ENCODE assay signal across 8 mouse cellular contexts in genomic region chr3:84344725-84345645, GRCm38 (mm10). TPM values are rescaled to one million over a fixed set of nuclear protein-coding genes. Genes with fewer than 3 reads are reported as not detected.
DNase-seq lines count a peak whose midpoint lies in the region; ATAC-seq and TF ChIP-seq lines count a peak whose summit lies in the region.

No protein-coding gene starts in this region.

- DNase-seq in A20 (ENCODE audit: low read depth, low spot score) = peak; percentile 75
- DNase-seq in embryonic facial prominence, embryonic 14.5 days (ENCODE audit: low spot score) = peak; percentile 94
- peak; percentile 74 to 79 for DNase-seq in heart, adult 9 months (ENCODE audit: low spot score in 2 of 2)
- peak; percentile 85 for DNase-seq in kidney, adult 9 months
- peak; percentile 63 to 83 for DNase-seq in spleen, postnatal 10 days (ENCODE audit: low spot score in 2 of 2)

- no peak overlapping the region for H3K27ac ChIP-seq in bone marrow, adult 2 months (ENCODE audit: control insufficient read depth, insufficient read depth, low read depth, low read length, poor library complexity)
- no peak overlapping the region for H3K27ac ChIP-seq in embryonic facial prominence, embryonic 14.5 days (replicated peaks; ENCODE audit: low read depth, low read length)
- H3K27ac ChIP-seq in limb, embryonic 13.5 days = no peak overlapping the region
- H3K27ac ChIP-seq in midbrain, embryonic 16.5 days (ENCODE audit: low read length) = no peak overlapping the region

- no peaks in the 10 kb centered on the region for H3K9me3 ChIP-seq in embryonic facial prominence, embryonic 14.5 days (ENCODE audit: control insufficient read depth, low read length)
- no peaks in the 10 kb centered on the region for H3K9me3 ChIP-seq in limb, embryonic 13.5 days
- no peaks in the 10 kb centered on the region for H3K9me3 ChIP-seq in midbrain, embryonic 16.5 days (replicated peaks; ENCODE audit: control insufficient read depth, low read length, poor library complexity, severe bottlenecking)

- peaks cover 4% of the 10 kb centered on the region; the same call in 1 of the 2 replicates for H3K4me1 ChIP-seq in bone marrow, adult 2 months (ENCODE audit: control insufficient read depth, insufficient read depth, low read length)
- peaks cover 15% of the 10 kb centered on the region for H3K4me1 ChIP-seq in embryonic facial prominence, embryonic 14.5 days (ENCODE audit: control insufficient read depth, insufficient read depth, low read length)
- peaks cover 24% of the 10 kb centered on the region for H3K4me1 ChIP-seq in limb, embryonic 13.5 days
- peaks cover 4% of the 10 kb centered on the region; the same call in 1 of the 2 replicates for H3K4me1 ChIP-seq in midbrain, embryonic 16.5 days (ENCODE audit: control insufficient read depth, insufficient read depth, low read length)

- TF ChIP-seq CTCF in bone marrow, adult 2 months (IDR thresholded peaks at IDR 0.05; ENCODE audit: control insufficient read depth, insufficient read depth, low read length) = peak; percentile 84

- no peaks in the 10 kb centered on the region for H3K27me3 ChIP-seq in embryonic facial prominence, embryonic 14.5 days (replicated peaks; ENCODE audit: control insufficient read depth, insufficient read depth, low read length)
- peaks cover 13% of the 10 kb centered on the region; the same call in 1 of the 2 replicates for H3K27me3 ChIP-seq in limb, embryonic 13.5 days
- H3K27me3 ChIP-seq in midbrain, embryonic 16.5 days (ENCODE audit: control insufficient read depth, insufficient read depth, low read depth, low read length) = peaks cover 2% of the 10 kb centered on the region; the same call in 1 of the 2 replicates

- H3K4me2 ChIP-seq in embryonic facial prominence, embryonic 14.5 days (ENCODE audit: low read depth, low read length) = peak overlapping the region; percentile 56
- H3K4me2 ChIP-seq in limb, embryonic 13.5 days (replicated peaks) = peak overlapping the region; percentile 74
- H3K4me2 ChIP-seq in midbrain, embryonic 16.5 days (ENCODE audit: low read length) = peak overlapping the region; percentile 76

- 6% methylated on average over 28 of the region's 28 CpGs for WGBS in bone marrow, adult 2 months
- whole genome bisulfite sequencing in embryonic facial prominence, embryonic 14.5 days = 5% methylated on average over 28 of the region's 28 CpGs
- WGBS in limb, embryonic 13.5 days = 9% methylated on average over 28 of the region's 28 CpGs
- WGBS in midbrain, embryonic 16.5 days = 12% methylated on average over 28 of the region's 28 CpGs

- peak overlapping the region; percentile 71 for H3K4me3 ChIP-seq in bone marrow, adult 2 months (replicated peaks; ENCODE audit: control insufficient read depth, low read depth, low read length)
- peak overlapping the region; percentile 33 for H3K4me3 ChIP-seq in embryonic facial prominence, embryonic 14.5 days (ENCODE audit: low read depth, low read length)
- peak overlapping the region; percentile 42 for H3K4me3 ChIP-seq in limb, embryonic 13.5 days
- peak overlapping the region; percentile 36 for H3K4me3 ChIP-seq in midbrain, embryonic 16.5 days (ENCODE audit: low read depth, low read length)

- peak; percentile 58; the same call in 1 of the 2 replicates for ATAC-seq in embryonic facial prominence, embryonic 14.5 days (ENCODE audit: low read depth)
- ATAC-seq in limb, embryonic 13.5 days (ENCODE audit: low FRiP score, low read depth) = peak; percentile 44; the same call in 1 of the 2 replicates
- ATAC-seq in midbrain, embryonic 16.5 days = peak; percentile 73

- no peak for TF ChIP-seq POLR2A in bone marrow, adult 2 months (IDR thresholded peaks at IDR 0.05; ENCODE audit: borderline replicate concordance, control insufficient read depth, low read depth, low read length)

- peak overlapping the region; percentile 15; the same call in 1 of the 2 replicates for H3K9ac ChIP-seq in embryonic facial prominence, embryonic 14.5 days (ENCODE audit: low read depth, low read length)
- H3K9ac ChIP-seq in limb, embryonic 13.5 days = peak overlapping the region; percentile 50; the same call in 1 of the 2 replicates
- H3K9ac ChIP-seq in midbrain, embryonic 16.5 days (ENCODE audit: low read depth, low read length) = peak overlapping the region; percentile 54; the same call in 1 of the 2 replicates

- H3K36me3 ChIP-seq in embryonic facial prominence, embryonic 14.5 days (ENCODE audit: control insufficient read depth, insufficient read depth, low read length) = no peaks in the 10 kb centered on the region
- H3K36me3 ChIP-seq in limb, embryonic 13.5 days = no peaks in the 10 kb centered on the region
- H3K36me3 ChIP-seq in midbrain, embryonic 16.5 days (ENCODE audit: control insufficient read depth, insufficient read depth, low read length) = no peaks in the 10 kb centered on the region

RNA-seq across cellular contexts. Expression of gene Trim2, which starts 38.3 kb away (rescaled TPM):
- 2.8 and 10.2 TPM in 2 replicates for polyA plus RNA-seq in bone marrow, adult 2 months (2011; ENCODE audit: insufficient read depth, insufficient read length, low replicate concordance, missing spikeins)
- polyA plus RNA-seq in embryonic facial prominence, embryonic 14.5 days (2014; fragmentation: Nextera tagmentation; extraction: Ambion mirVana) = 24.9 and 26.7 TPM in 2 replicates
- polyA plus RNA-seq in limb, embryonic 13.5 days (2015; fragmentation: Nextera tagmentation; extraction: Ambion mirVana) = 19.7 and 20.9 TPM in 2 replicates
- polyA plus RNA-seq in midbrain, embryonic 16.5 days (2015; fragmentation: Nextera tagmentation; extraction: Ambion mirVana) = 174 and 182 TPM in 2 replicates
